Mouse (Mus musculus): ENCODE measurements at regions not wholly inside any gene's neighbourhood (a gene's known extent, or its start where the extent isn't known, plus 50 kb on each side); places are given as distances from the start of the nearest gene placed in this dataset.

DNA sequence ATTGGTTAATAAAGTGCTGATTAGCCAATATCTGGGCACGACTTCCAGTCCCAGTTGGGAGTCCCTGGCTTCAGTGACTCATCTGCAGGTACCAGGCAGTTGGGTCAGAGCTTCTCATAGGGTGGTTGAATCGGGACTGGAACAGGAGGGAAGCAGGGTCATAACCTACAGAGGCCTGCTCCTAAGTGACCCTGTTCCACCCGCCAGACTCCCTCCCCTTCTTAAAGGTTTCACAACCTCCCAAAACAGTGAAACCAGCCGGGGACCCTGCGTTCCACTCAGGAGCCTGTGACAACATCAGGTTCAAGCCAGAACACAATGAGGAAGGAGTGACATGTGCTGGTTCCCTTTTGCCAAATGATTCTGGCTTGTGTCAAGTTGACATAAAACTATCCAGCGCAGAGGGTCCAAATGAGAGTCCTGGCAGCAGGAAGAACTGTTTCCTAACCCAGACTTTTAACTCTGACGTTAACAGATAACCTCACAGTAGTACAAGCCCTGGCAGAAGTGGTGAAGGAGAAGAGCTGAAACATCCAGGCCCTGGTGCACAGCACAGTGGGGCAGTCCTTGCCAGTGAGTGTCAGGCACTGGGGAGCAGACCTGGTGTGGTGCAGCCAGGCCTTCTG is 151.1 kb upstream of the Ywhaq start:
- TF ChIP-seq CTCF (IDR thresholded peaks at IDR 0.05) = no peak
- TF ChIP-seq EP300 (IDR thresholded peaks at IDR 0.05) = no peak

Measured in lung, postnatal 0 days (tissue).